Comparison of ENCODE assay signal across 20 mouse cellular contexts in the genomic region with DNA sequence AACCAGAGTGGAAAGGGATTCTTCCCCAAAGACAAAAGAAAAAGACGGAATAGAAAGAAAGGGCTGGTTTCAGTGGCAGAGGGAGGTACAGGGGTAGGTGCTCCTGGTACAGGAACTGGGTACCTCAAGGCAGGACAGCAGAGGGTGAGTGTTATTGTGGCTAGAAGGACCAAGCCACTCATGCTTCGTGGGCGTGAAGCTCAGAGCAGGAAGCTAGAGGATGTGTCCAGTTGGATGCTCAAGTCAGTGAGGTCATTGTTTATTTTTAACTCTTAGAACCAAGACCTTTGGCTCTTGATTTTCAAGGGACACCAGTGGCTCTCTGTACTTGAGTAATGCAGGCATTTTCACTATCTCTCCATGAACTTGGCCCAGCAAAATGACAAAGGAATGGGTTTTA. TPM values are rescaled to one million over a fixed set of nuclear protein-coding genes. Genes with fewer than 3 reads are reported as not detected.
DNase-seq lines count a peak whose midpoint lies in the region; ATAC-seq and TF ChIP-seq lines count a peak whose summit lies in the region.
"Had no signal": no experiment of that assay in that cellular context is flagged by ENCODE, and none has a peak within 500 bp of the region (broad histone marks: within the 10 kb centered on the region; RNA-seq: fewer than 3 reads in every experiment).

No protein-coding gene starts in this region.

- H3K27ac ChIP-seq in lung, postnatal 0 days (ENCODE audit: low read length): no peak overlapping the region
- H3K27ac ChIP-seq in CH12.LX (ENCODE audit: insufficient read depth, low read depth): no peak overlapping the region
- H3K27ac ChIP-seq: forebrain, embryonic 13.5 days; heart, embryonic 10.5 days; heart, embryonic 15.5 days; hindbrain, embryonic 12.5 days; hindbrain, postnatal 0 days; kidney, postnatal 0 days; neural tube, embryonic 13.5 days had no signal

- WGBS in lung, postnatal 0 days: 68% methylated on average over 3 of the region's 3 CpGs

- H3K36me3 ChIP-seq in lung, postnatal 0 days (ENCODE audit: insufficient read depth, low read length): no peaks in the 10 kb centered on the region
- H3K36me3 ChIP-seq in CH12.LX (replicated peaks in 1 of 2; ENCODE audit: control insufficient read depth in 1 of 2, insufficient read depth in 1 of 2, low read length in 1 of 2): no peaks in the 10 kb centered on the region
- H3K36me3 ChIP-seq: heart, embryonic 10.5 days; heart, embryonic 15.5 days; hindbrain, embryonic 12.5 days; neural tube, embryonic 13.5 days had no signal

- TF ChIP-seq POLR2A in CH12.LX (IDR thresholded peaks at IDR 0.05; ENCODE audit: low read depth, low read length): no peak

- in situ Hi-C loops in CH12.LX (cut with MboI; ENCODE audit: low pct_ligation_motif_present, low pct_unique_long_range_greater_than_20kb, low sequenced_read_pairs): no loop called here

- no peaks in the 10 kb centered on the region for H3K79me2 ChIP-seq in CH12.LX (replicated peaks; ENCODE audit: control insufficient read depth, extremely low read depth, insufficient read depth, poor library complexity, severe bottlenecking)

- TF ChIP-seq RAD21 in CH12.LX (IDR thresholded peaks at IDR 0.05; ENCODE audit: low read depth, low read length): no peak

- H3K9ac ChIP-seq in lung, postnatal 0 days (replicated peaks; ENCODE audit: low read depth): no peak overlapping the region
- H3K9ac ChIP-seq in CH12.LX (ENCODE audit: insufficient read depth, low read depth): no peak overlapping the region
- H3K9ac ChIP-seq: forebrain, embryonic 13.5 days; heart, embryonic 15.5 days; hindbrain, embryonic 12.5 days; neural tube, embryonic 13.5 days had no signal

- 0 out of 2 replicates have a peak, but pooled peaks have one; percentile 37 for ATAC-seq in lung, postnatal 0 days
- peak; percentile 58 for ATAC-seq in neutrophil, adult 5-6 weeks (ENCODE audit: extremely low read depth, insufficient number of reproducible peaks, low FRiP score, poor library complexity, severe bottlenecking)
- ATAC-seq: forebrain, embryonic 13.5 days; intestine, embryonic 16.5 days; midbrain, embryonic 16.5 days had no signal

- DNase-seq in lung, postnatal 0 days (ENCODE audit: low spot score): peak; percentile 36
- no peak for DNase-seq in lung, postnatal 25 days (ENCODE audit: low spot score)
- no peak for DNase-seq in CH12.LX (ENCODE audit: extremely low read depth)
- peak; percentile 52 for DNase-seq in induced T-regulatory cell, adult 2 months (ENCODE audit: low read depth)
- DNase-seq in adrenal gland, adult 18-20 months (ENCODE audit: low spot score in 2 of 2): no peak
- no peak for DNase-seq in cerebellum, adult 8-10 months
- DNase-seq: right cerebral cortex, postnatal 25 days had no signal

- no peaks in the 10 kb centered on the region for H3K9me3 ChIP-seq in lung, postnatal 0 days (ENCODE audit: low read length)
- no peaks in the 10 kb centered on the region for H3K9me3 ChIP-seq in CH12.LX (replicated peaks; ENCODE audit: low read length)
- H3K9me3 ChIP-seq: forebrain, embryonic 13.5 days; heart, embryonic 10.5 days; heart, embryonic 15.5 days; hindbrain, embryonic 12.5 days; neural tube, embryonic 13.5 days had no signal

- H3K4me1 ChIP-seq in lung, postnatal 0 days (ENCODE audit: insufficient read depth, low read depth, low read length): no peaks in the 10 kb centered on the region
- H3K4me1 ChIP-seq in CH12.LX (ENCODE audit: control insufficient read depth in 1 of 2, insufficient read depth in 2 of 2): peaks cover 9 to 42% of the 10 kb centered on the region in 2 experiments; a peak in 3 of 4 replicates
- H3K4me1 ChIP-seq: forebrain, embryonic 13.5 days; heart, embryonic 10.5 days; hindbrain, embryonic 12.5 days; neural tube, embryonic 13.5 days had no signal

- dilution Hi-C loops in CH12.LX (cut with MboI; ENCODE audit: extremely low pct_ligation_motif_present, extremely low pct_unique_long_range_greater_than_20kb, low sequenced_read_pairs): no loop called here

- no peak for TF ChIP-seq CTCF in lung, postnatal 0 days (IDR thresholded peaks at IDR 0.05)
- TF ChIP-seq CTCF in CH12.LX (conservative IDR thresholded peaks at IDR 0.05 in 1 of 2, IDR thresholded peaks at IDR 0.05 in 1 of 2; ENCODE audit: low read depth in 2 of 2, low read length in 2 of 2): no peak

- no peak for TF ChIP-seq EP300 in lung, postnatal 0 days (IDR thresholded peaks at IDR 0.05)
- no peak for TF ChIP-seq EP300 in CH12.LX (IDR thresholded peaks at IDR 0.05; ENCODE audit: low read length)

- H3K4me3 ChIP-seq in lung, postnatal 0 days (ENCODE audit: low read depth, low read length): no peak overlapping the region
- no peak overlapping the region for H3K4me3 ChIP-seq in CH12.LX (replicated peaks in 1 of 3; ENCODE audit: low read depth in 2 of 3, low read length in 2 of 3, poor library complexity in 1 of 3)
- H3K4me3 ChIP-seq: forebrain, embryonic 13.5 days; heart, embryonic 10.5 days; heart, embryonic 15.5 days; hindbrain, embryonic 12.5 days; neural tube, embryonic 13.5 days had no signal

- no peaks in the 10 kb centered on the region for H3K27me3 ChIP-seq in lung, postnatal 0 days (replicated peaks; ENCODE audit: insufficient read depth, low read length)
- H3K27me3 ChIP-seq in CH12.LX (replicated peaks): no peaks in the 10 kb centered on the region
- H3K27me3 ChIP-seq: forebrain, embryonic 13.5 days; heart, embryonic 15.5 days; hindbrain, embryonic 12.5 days; neural tube, embryonic 13.5 days had no signal

- no peak overlapping the region for H3K4me2 ChIP-seq in lung, postnatal 0 days (replicated peaks; ENCODE audit: low read depth, low read length)
- no peak overlapping the region for H3K4me2 ChIP-seq in CH12.LX (ENCODE audit: insufficient read depth, low read depth, poor library complexity, severe bottlenecking)
- H3K4me2 ChIP-seq: forebrain, embryonic 13.5 days; heart, embryonic 15.5 days; hindbrain, embryonic 12.5 days; midbrain, embryonic 11.5 days; neural tube, embryonic 13.5 days had no signal

TF ChIP-seq in CH12.LX, 34 proteins besides CTCF, POLR2A, EP300 and RAD21:
- TF ChIP-seq ZNF384 (IDR thresholded peaks at IDR 0.05; ENCODE audit: low read depth, low read length): 0 out of 2 replicates have a peak, but pooled peaks have one; percentile 21
- TF ChIP-seq NELFE (IDR thresholded peaks at IDR 0.05; ENCODE audit: low read depth, low read length): no peak

RNA-seq across cellular contexts. Expression of a gene that starts 2.2 kb away (rescaled TPM):
- not detected in 2 replicates for polyA plus RNA-seq in lung, postnatal 0 days (2015; fragmentation: Nextera tagmentation; extraction: Ambion mirVana)
- 0.08 and 0.17 TPM in 2 replicates for total RNA-seq in CH12.LX (2012; rRNA removed)
- 0.09 and 0.15 TPM in 2 replicates for total RNA-seq in CH12.LX (2014; rRNA removed)
- polyA plus RNA-seq in CH12.LX (2012; ENCODE audit: insufficient read length, low read depth): 0.73 and 1.3 TPM in 2 replicates
- total RNA-seq in neutrophil, adult 5-6 weeks (2017): 10.7 and 11.2 TPM in 2 replicates
- under 1 TPM in 1 of 2 experiments, not detected in 1; 0.32 TPM for total RNA-seq in adrenal gland, adult 18-20 months (2021)
- total RNA-seq: gastrocnemius, postnatal 14 days; hindbrain, postnatal 0 days had no signal
- polyA plus RNA-seq: embryonic facial prominence, embryonic 11.5 days; forebrain, embryonic 13.5 days; heart, embryonic 10.5 days; heart, embryonic 15.5 days; hindbrain, embryonic 12.5 days; hindbrain, postnatal 0 days; kidney, postnatal 0 days; midbrain, embryonic 11.5 days; midbrain, embryonic 16.5 days; neural tube, embryonic 13.5 days had no signal

RNA-seq across cellular contexts. Expression of a gene that starts 7.5 kb away (rescaled TPM):
- 3.0 and 3.7 TPM in 2 replicates for polyA plus RNA-seq in lung, postnatal 0 days (2015; fragmentation: Nextera tagmentation; extraction: Ambion mirVana)
- 84.5 and 86.7 TPM in 2 replicates for total RNA-seq in CH12.LX (2012; rRNA removed)
- 89.3 and 94.3 TPM in 2 replicates for total RNA-seq in CH12.LX (2014; rRNA removed)
- polyA plus RNA-seq in CH12.LX (2012; ENCODE audit: insufficient read length, low read depth): 217 and 219 TPM in 2 replicates
- 54.1 and 61.9 TPM in 2 replicates for total RNA-seq in neutrophil, adult 5-6 weeks (2017)
- total RNA-seq in adrenal gland, adult 18-20 months (2021): 1 to 10 TPM; 3.1 to 6.5 TPM

RNA-seq across cellular contexts. Expression of a gene that starts 37.7 kb away (rescaled TPM):
- polyA plus RNA-seq in lung, postnatal 0 days (2015; fragmentation: Nextera tagmentation; extraction: Ambion mirVana): 15.1 and 18.9 TPM in 2 replicates
- 2.0 and 2.9 TPM in 2 replicates for total RNA-seq in CH12.LX (2012; rRNA removed)
- total RNA-seq in CH12.LX (2014; rRNA removed): 0.05 TPM in 1 of 2 replicates, not detected in the other
- polyA plus RNA-seq in CH12.LX (2012; ENCODE audit: insufficient read length, low read depth): 20.2 and 22.9 TPM in 2 replicates
- 1.5 and 2.1 TPM in 2 replicates for total RNA-seq in neutrophil, adult 5-6 weeks (2017)
- total RNA-seq in adrenal gland, adult 18-20 months (2021): 10 to 100 TPM; 17.1 to 28.0 TPM

RNA-seq across cellular contexts. Expression of a gene that starts 49.8 kb away (rescaled TPM):
- polyA plus RNA-seq in lung, postnatal 0 days (2015; fragmentation: Nextera tagmentation; extraction: Ambion mirVana): 143 and 155 TPM in 2 replicates
- total RNA-seq in CH12.LX (2012; rRNA removed) (32.9 and 34.0 TPM in 2 replicates), CH12.LX (2014; rRNA removed) (14.8 and 17.9 TPM in 2 replicates)
- polyA plus RNA-seq in CH12.LX (2012; ENCODE audit: insufficient read length, low read depth): 46.3 and 51.5 TPM in 2 replicates
- total RNA-seq in neutrophil, adult 5-6 weeks (2017): 11.5 and 17.2 TPM in 2 replicates
- total RNA-seq in adrenal gland, adult 18-20 months (2021): 100 to 1,000 TPM; 110 to 148 TPM

Comparison
In these comparisons a context has a peak if more than half of its experiments do, and no peak if none do; other contexts are left out.
1. DNase-seq: peak in lung, postnatal 0 days (single experiment) and induced T-regulatory cell, adult 2 months (single experiment); none in lung, postnatal 25 days (single experiment), CH12.LX (single experiment), adrenal gland, adult 18-20 months (0 of 2) and cerebellum, adult 8-10 months (single experiment).